Mouse (Mus musculus): ENCODE measurements around the gene Tmem210. TPM values are rescaled to one million over a fixed set of nuclear protein-coding genes. Genes with fewer than 3 reads are reported as not detected.

The Tmem210 gene
- total and polyA plus RNA-seq, 3 experiments: not detected

GRCm38 (mm10) chr2:25310180-25310579, 22.2 kb downstream of the Tmem210 start:
- Histone ChIP-seq H3K79me2 (ENCODE audit: control insufficient read depth, insufficient read depth, low read length, poor library complexity) (no peaks in the 10 kb centered on the region), H3K4me3 (ENCODE audit: control insufficient read depth in 1 of 2, insufficient read depth in 1 of 2, low read depth in 2 of 2, low read length in 2 of 2) (no peak overlapping the region), H3K36me3 (ENCODE audit: control insufficient read depth in 1 of 2, insufficient read depth in 2 of 2, low read length in 2 of 2) (no peaks in the 10 kb centered on the region), H3K9me3 (replicated peaks; ENCODE audit: insufficient read depth, low read length) (no peaks in the 10 kb centered on the region), H3K4me1 (ENCODE audit: control insufficient read depth in 1 of 2, insufficient read depth in 2 of 2, low read length in 2 of 2) (no peaks in the 10 kb centered on the region), H3K9ac (ENCODE audit: control insufficient read depth, low read depth, low read length, poor library complexity, severe bottlenecking) (no peak overlapping the region), H3K27me3 (ENCODE audit: control insufficient read depth in 1 of 2, insufficient read depth in 2 of 2, low read length in 2 of 2) (peaks cover 0 to 2% of the 10 kb centered on the region in 2 experiments; a peak in 1 of 4 replicates), H3K27ac (ENCODE audit: control insufficient read depth, low read depth, low read length) (no peak overlapping the region)
- TF ChIP-seq NRF1 (IDR thresholded peaks at IDR 0.05; ENCODE audit: insufficient read depth, low read depth, low read length, poor library complexity, severe bottlenecking): no peak
- no peak for TF ChIP-seq POLR2A (IDR thresholded peaks at IDR 0.05; ENCODE audit: control insufficient read depth in 1 of 2, insufficient read depth in 1 of 2, low read depth in 1 of 2, low read length in 2 of 2, poor library complexity in 1 of 2)
- no peak for TF ChIP-seq TBP (IDR thresholded peaks at IDR 0.05; ENCODE audit: low read depth, low read length)
- TF ChIP-seq POLR2AphosphoS5 (IDR thresholded peaks at IDR 0.05; ENCODE audit: borderline replicate concordance, low read depth, low read length): no peak
- TF ChIP-seq USF1 (IDR thresholded peaks at IDR 0.05; ENCODE audit: low read depth, low read length): no peak
- no peak for TF ChIP-seq POLR2AphosphoS2 (IDR thresholded peaks at IDR 0.05; ENCODE audit: low read length)
- TF ChIP-seq ZNF384 (IDR thresholded peaks at IDR 0.05; ENCODE audit: low read depth, low read length): no peak
- TF ChIP-seq MAX (IDR thresholded peaks at IDR 0.05; ENCODE audit: low read length): no peak
- TF ChIP-seq NELFE (IDR thresholded peaks at IDR 0.05; ENCODE audit: low read depth, low read length): no peak
- no peak for TF ChIP-seq ZMIZ1 (IDR thresholded peaks at IDR 0.05; ENCODE audit: low read depth, low read length)
- TF ChIP-seq CTCF (IDR thresholded peaks at IDR 0.05 in 2 of 3, conservative IDR thresholded peaks at IDR 0.05 in 1 of 3; ENCODE audit: control insufficient read depth in 1 of 3, insufficient read depth in 1 of 3, low read depth in 2 of 3, low read length in 3 of 3, poor library complexity in 1 of 3, severe bottlenecking in 1 of 3): no peak
- TF ChIP-seq CHD1 (IDR thresholded peaks at IDR 0.05; ENCODE audit: low read depth, low read length): no peak
- TF ChIP-seq BHLHE40 (IDR thresholded peaks at IDR 0.05; ENCODE audit: borderline replicate concordance, low read depth, low read length): no peak
- no peak for TF ChIP-seq MYB (IDR thresholded peaks at IDR 0.05; ENCODE audit: low read depth, low read length)
- no peak for TF ChIP-seq EP300 (IDR thresholded peaks at IDR 0.05; ENCODE audit: low read depth in 1 of 2, low read length in 2 of 2)
- no peak for DNase-seq (ENCODE audit: low read depth, low spot score)

GRCm38 (mm10) chr2:25310969-25311368, 23.0 kb downstream of the Tmem210 start:
- Histone ChIP-seq H3K27ac (ENCODE audit: control insufficient read depth, low read depth, low read length) (no peak overlapping the region), H3K9ac (ENCODE audit: control insufficient read depth, low read depth, low read length, poor library complexity, severe bottlenecking) (no peak overlapping the region), H3K4me3 (ENCODE audit: control insufficient read depth in 1 of 2, insufficient read depth in 1 of 2, low read depth in 2 of 2, low read length in 2 of 2) (no peak overlapping the region), H3K9me3 (replicated peaks; ENCODE audit: insufficient read depth, low read length) (no peaks in the 10 kb centered on the region), H3K4me1 (ENCODE audit: control insufficient read depth in 1 of 2, insufficient read depth in 2 of 2, low read length in 2 of 2) (no peaks in the 10 kb centered on the region), H3K27me3 (ENCODE audit: control insufficient read depth in 1 of 2, insufficient read depth in 2 of 2, low read length in 2 of 2) (peaks cover 0 to 2% of the 10 kb centered on the region in 2 experiments; a peak in 1 of 4 replicates), H3K36me3 (ENCODE audit: control insufficient read depth in 1 of 2, insufficient read depth in 2 of 2, low read length in 2 of 2) (no peaks in the 10 kb centered on the region), H3K79me2 (ENCODE audit: control insufficient read depth, insufficient read depth, low read length, poor library complexity) (no peaks in the 10 kb centered on the region)
- TF ChIP-seq BHLHE40 (IDR thresholded peaks at IDR 0.05; ENCODE audit: borderline replicate concordance, low read depth, low read length) (no peak), GATA1 (IDR thresholded peaks at IDR 0.05; ENCODE audit: low read depth, low read length) (no peak), SIN3A (IDR thresholded peaks at IDR 0.05; ENCODE audit: low read length) (no peak), MAZ (IDR thresholded peaks at IDR 0.05; ENCODE audit: low read depth, low read length) (no peak), ETS1 (IDR thresholded peaks at IDR 0.05; ENCODE audit: low read depth, low read length) (no peak)
- DNase-seq (ENCODE audit: low read depth, low spot score): no peak

All from MEL (cell line).